Mouse (Mus musculus) kidney, embryonic 16.5 days (tissue): ENCODE data around the gene Lats1. TPM values are rescaled to one million over a fixed set of nuclear protein-coding genes. Genes with fewer than 3 reads are reported as not detected.
A peak's percentile ranks its signal among the peaks of the same experiment; 100 is the strongest.
"Not testable (repeated sequence)": the region's sequence is repeated elsewhere in the genome, so short reads cannot be mapped to it uniquely, and the experiment has no call there.

Experiments used
- ATAC-seq: fragments of 200-750 bp; cut with Nextera tagmentation; 2 replicates; pipeline ENCODE4 v1.8.0; 2017; ENCODE audit warnings: moderate TSS enrichment; ENCODE audit not compliant: low FRiP score, low TSS enrichment
- H3K27ac ChIP-seq: fragments of 300-500 bp; sonication (generic); 2 replicates; pipeline ENCODE4 v1.5.1; 2014; ENCODE audit warnings: low read length
- H3K27me3 ChIP-seq: fragments of 300-500 bp; sonication (generic); 2 replicates; pipeline ENCODE4 v1.6.1; 2014; ENCODE audit warnings: low read length, control low read depth, mixed read lengths; ENCODE audit not compliant: insufficient read depth
- H3K36me3 ChIP-seq: fragments of 300-500 bp; sonication (generic); 2 replicates; pipeline ENCODE4 v1.6.1; 2014; ENCODE audit warnings: low read length, control low read depth, mixed read lengths; ENCODE audit not compliant: insufficient read depth
- H3K4me1 ChIP-seq: fragments of 300-500 bp; sonication (generic); 2 replicates; pipeline ENCODE4 v1.6.1; 2014; ENCODE audit warnings: low read length, control low read depth, mixed read lengths; ENCODE audit not compliant: insufficient read depth
- H3K4me2 ChIP-seq: fragments of 300-500 bp; sonication (generic); replicated peaks from 2 replicates; pipeline ENCODE4 v1.6.1; 2014; ENCODE audit warnings: low read depth, low read length
- H3K4me3 ChIP-seq: fragments of 300-500 bp; sonication (generic); 2 replicates; pipeline ENCODE4 v1.5.1; 2014; ENCODE audit warnings: mild to moderate bottlenecking, low read length
- H3K9ac ChIP-seq: fragments of 300-500 bp; sonication (generic); replicated peaks from 2 replicates; pipeline ENCODE4 v1.6.1; 2014; ENCODE audit warnings: low read length
- H3K9me3 ChIP-seq: fragments of 300-500 bp; sonication (generic); 2 replicates; pipeline ENCODE4 v1.6.1; 2016; ENCODE audit warnings: low read length, control low read depth
- WGBS: fragments of 180-500 bp; shearing (Covaris S2); extraction: QIAGEN DNeasy Blood & Tissue Kit; methylation state at CpG from one replicate; pipeline ENCODE4 v1.1.7; 2014; 5-methylcytosine and 5-hydroxymethylcytosine counted together
- polyA plus RNA-seq: library from polyadenylated mRNA; unstranded; fragments of >200 nt; fragmentation: Nextera tagmentation; extraction: Ambion mirVana; gene quantifications from 2 replicates; pipeline ENCODE4 v1.2.1, GENCODE M21; 2015

Gene Lats1
- polyA plus RNA-seq, 1 experiment from 2014 or later = 7.4 TPM

- no peaks in the 10 kb centered on the region for H3K9me3 ChIP-seq
- H3K36me3 ChIP-seq = peaks cover 31% of the 10 kb centered on the region
- no peak overlapping the region for H3K4me3 ChIP-seq
- H3K4me1 ChIP-seq = no peaks in the 10 kb centered on the region
- H3K27ac ChIP-seq = no peak overlapping the region
- ATAC-seq = no peak
- no peak overlapping the region for H3K4me2 ChIP-seq
- 51% methylated on average over 7 of the region's 7 CpGs for WGBS
- no peaks in the 10 kb centered on the region for H3K27me3 ChIP-seq
- no peak overlapping the region for H3K9ac ChIP-seq
Measured at GRCm38 (mm10) chr10:7715056-7715455, 34.0 kb downstream of the Lats1 start.

- H3K36me3 ChIP-seq = no peaks in the 10 kb centered on the region
- H3K4me3 ChIP-seq = peak within 1 kb of the TSS; percentile 96
- H3K9ac ChIP-seq = peak within 1 kb of the TSS; percentile 81
- no peaks in the 10 kb centered on the region for H3K27me3 ChIP-seq
- H3K4me2 ChIP-seq = peak within 1 kb of the TSS; percentile 89
- H3K9me3 ChIP-seq = no peaks in the 10 kb centered on the region
- peak within 1 kb of the TSS; percentile 82 for H3K27ac ChIP-seq
- ATAC-seq = peak; percentile 98
- peaks cover 7% of the 10 kb centered on the region; the same call in 1 of the 2 replicates for H3K4me1 ChIP-seq
- 0% methylated on average over 49 of the region's 49 CpGs for WGBS
Measured at GRCm38 (mm10) chr10:7725751-7726500, 44.9 kb downstream of the Lats1 start, which contains the start of gene Katna1. Katna1 (plus strand) TSS chr10:7726000.

GRCm38 (mm10) chr10:7726501-7726812 lies 45.4 kb downstream of the Lats1 start:
- H3K9ac ChIP-seq = peak overlapping the region; percentile 81
- H3K9me3 ChIP-seq = no peaks in the 10 kb centered on the region
- ATAC-seq = no peak
- H3K36me3 ChIP-seq = no peaks in the 10 kb centered on the region
- H3K4me3 ChIP-seq = peak overlapping the region; percentile 96
- H3K4me2 ChIP-seq = peak overlapping the region; percentile 89
- H3K4me1 ChIP-seq = peaks cover 7% of the 10 kb centered on the region; the same call in 1 of the 2 replicates
- peak overlapping the region; percentile 82; the same call in 1 of the 2 replicates for H3K27ac ChIP-seq
- H3K27me3 ChIP-seq = no peaks in the 10 kb centered on the region
- WGBS = 0% methylated on average over 8 of the region's 8 CpGs

GRCm38 (mm10) chr10:7727011-7727410 lies 46.0 kb downstream of the Lats1 start:
- Histone ChIP-seq H3K36me3 (no peaks in the 10 kb centered on the region), H3K4me3 (peak overlapping the region; percentile 96), H3K27me3 (no peaks in the 10 kb centered on the region), H3K9ac (peak overlapping the region; percentile 46; the same call in 1 of the 2 replicates), H3K4me2 (peak overlapping the region; percentile 89), H3K4me1 (peaks cover 10% of the 10 kb centered on the region; the same call in 1 of the 2 replicates), H3K27ac (no peak overlapping the region), H3K9me3 (no peaks in the 10 kb centered on the region)
- ATAC-seq = no peak
- WGBS = 17% methylated on average over 3 of the region's 3 CpGs

- H3K4me3 ChIP-seq = no peak overlapping the region
- H3K4me2 ChIP-seq = no peak overlapping the region
- no peaks in the 10 kb centered on the region for H3K27me3 ChIP-seq
- H3K4me1 ChIP-seq = peaks cover 12% of the 10 kb centered on the region
- no peaks in the 10 kb centered on the region for H3K36me3 ChIP-seq
- no peak for ATAC-seq
- no peak overlapping the region for H3K27ac ChIP-seq
- no peak overlapping the region for H3K9ac ChIP-seq
- H3K9me3 ChIP-seq = no peaks in the 10 kb centered on the region
Measured at GRCm38 (mm10) chr10:7731582-7731981, 50.6 kb downstream of the Lats1 start.

GRCm38 (mm10) chr10:7737122-7737521 lies 56.1 kb downstream of the Lats1 start:
- no peaks in the 10 kb centered on the region for H3K9me3 ChIP-seq
- H3K27me3 ChIP-seq = no peaks in the 10 kb centered on the region
- ATAC-seq = no peak

GRCm38 (mm10) chr10:7737914-7738313 lies 56.9 kb downstream of the Lats1 start:
- peaks cover 8% of the 10 kb centered on the region; the same call in 1 of the 2 replicates for H3K4me1 ChIP-seq
- ATAC-seq = no peak
- H3K27ac ChIP-seq = no peak overlapping the region
- no peaks in the 10 kb centered on the region for H3K27me3 ChIP-seq
- H3K9ac ChIP-seq = no peak overlapping the region
- H3K4me3 ChIP-seq = no peak overlapping the region
- H3K4me2 ChIP-seq = no peak overlapping the region
- H3K9me3 ChIP-seq = no peaks in the 10 kb centered on the region
- WGBS = 51% methylated on average over 3 of the region's 3 CpGs
- H3K36me3 ChIP-seq = peaks cover 6% of the 10 kb centered on the region; the same call in 1 of the 2 replicates

More at GRCm38 (mm10) chr10:7737122-7737521, 56.1 kb downstream of the Lats1 start:
- Histone ChIP-seq H3K36me3 (0 out of 2 replicates have a peak, but pooled peaks cover 4% of the 10 kb centered on the region), H3K4me1 (peaks cover 8% of the 10 kb centered on the region; the same call in 1 of the 2 replicates), H3K27ac (no peak overlapping the region), H3K9ac (no peak overlapping the region), H3K4me2 (no peak overlapping the region), H3K4me3 (no peak overlapping the region)

- peaks cover 42% of the 10 kb centered on the region for H3K36me3 ChIP-seq
- H3K4me3 ChIP-seq, H3K27me3 ChIP-seq, H3K9me3 ChIP-seq, ATAC-seq, H3K4me1 ChIP-seq, H3K9ac ChIP-seq, H3K27ac ChIP-seq, H3K4me2 ChIP-seq: not testable (repeated sequence)
- WGBS = 91% methylated on average over 6 of the region's 6 CpGs
Measured at GRCm38 (mm10) chr10:7745528-7745927, 64.5 kb downstream of the Lats1 start.

- 94% methylated on average over 6 of the region's 6 CpGs for WGBS
- no peak overlapping the region for H3K27ac ChIP-seq
- H3K4me1 ChIP-seq = no peaks in the 10 kb centered on the region
- H3K36me3 ChIP-seq = peaks cover 50% of the 10 kb centered on the region
- H3K4me2 ChIP-seq = no peak overlapping the region
- ATAC-seq = no peak
- no peak overlapping the region for H3K4me3 ChIP-seq
- H3K9me3 ChIP-seq = no peaks in the 10 kb centered on the region
- H3K27me3 ChIP-seq = no peaks in the 10 kb centered on the region
- no peak overlapping the region for H3K9ac ChIP-seq
Measured at GRCm38 (mm10) chr10:7748752-7749151, 67.7 kb downstream of the Lats1 start.

- no peak overlapping the region for H3K27ac ChIP-seq
- H3K4me1 ChIP-seq = no peaks in the 10 kb centered on the region
- WGBS = 90% methylated on average over 2 of the region's 2 CpGs
- H3K4me3 ChIP-seq = no peak overlapping the region
- no peak overlapping the region for H3K9ac ChIP-seq
- H3K27me3 ChIP-seq = no peaks in the 10 kb centered on the region
- no peak overlapping the region for H3K4me2 ChIP-seq
- H3K36me3 ChIP-seq = peaks cover 50% of the 10 kb centered on the region
- ATAC-seq = no peak
- H3K9me3 ChIP-seq = no peaks in the 10 kb centered on the region
Measured at GRCm38 (mm10) chr10:7757544-7757943, 76.5 kb downstream of the Lats1 start.
